Mouse (Mus musculus): ENCODE data around the gene Grb7. TPM values are rescaled to one million over a fixed set of nuclear protein-coding genes. Genes with fewer than 3 reads are reported as not detected.

Grb7 gene
- polyA plus RNA-seq, 2 experiments, result 8.1 to 9.1 TPM

DNA sequence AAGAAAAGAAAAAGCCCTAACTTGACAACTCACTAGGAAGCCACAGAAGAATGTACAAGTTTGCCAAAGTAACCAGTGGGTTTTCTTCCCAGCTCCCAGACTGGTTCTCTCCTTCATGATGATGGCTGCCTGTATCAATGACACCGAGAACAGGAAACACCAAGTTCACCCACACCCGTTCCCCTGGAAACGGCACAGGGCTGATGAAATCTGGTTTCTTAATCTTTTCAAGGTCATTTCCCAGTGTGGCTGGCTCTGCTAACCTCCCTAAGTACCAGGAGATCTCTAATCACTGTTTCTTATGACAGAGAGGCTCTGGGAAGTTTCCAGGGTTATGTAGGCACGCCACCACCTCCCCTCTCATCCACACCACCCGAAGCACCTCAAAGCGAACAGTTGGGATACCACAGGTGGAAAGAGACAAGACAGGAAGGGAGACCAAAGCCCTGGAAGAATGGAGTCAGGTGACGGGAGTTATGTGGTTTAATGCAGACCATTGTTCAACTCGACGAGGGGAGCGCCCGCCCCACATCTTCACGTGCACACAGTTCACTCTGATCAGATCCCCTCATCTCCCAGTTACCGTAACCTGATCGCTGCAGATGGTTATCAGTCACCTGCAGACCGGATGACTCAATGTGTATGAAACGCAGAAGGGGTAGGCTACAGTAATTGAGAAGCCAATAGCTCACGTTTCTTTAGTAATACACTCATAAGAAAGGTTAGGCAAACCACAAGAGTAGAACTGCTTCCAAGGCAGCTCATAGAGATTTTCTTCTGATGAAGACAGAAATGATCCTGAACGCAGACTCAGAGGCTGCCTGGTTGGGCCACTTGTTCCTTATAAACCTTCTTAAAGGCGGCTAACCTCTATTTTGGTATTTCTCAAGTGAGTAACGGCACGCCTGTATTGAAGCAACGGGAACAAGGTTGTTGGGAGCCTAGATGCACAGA, 23.8 kb downstream of the Grb7 start:
- Histone ChIP-seq H3K9ac (ENCODE audit: low read depth, low read length, severe bottlenecking) (no peak overlapping the region), H3K4me3 (replicated peaks; ENCODE audit: low read length) (no peak overlapping the region), H3K27ac (replicated peaks; ENCODE audit: low read depth, low read length) (no peak overlapping the region), H3K27me3 (ENCODE audit: control insufficient read depth, insufficient read depth, low read length) (no peaks in the 10 kb centered on the region), H3K9me3 (ENCODE audit: control insufficient read depth, low read length) (no peaks in the 10 kb centered on the region), H3K4me2 (replicated peaks; ENCODE audit: low read depth, low read length, severe bottlenecking) (no peak overlapping the region), H3K4me1 (ENCODE audit: control insufficient read depth, insufficient read depth, low read length) (no peaks in the 10 kb centered on the region), H3K36me3 (ENCODE audit: control insufficient read depth, insufficient read depth, low read length) (no peaks in the 10 kb centered on the region)
- 70% methylated on average over 22 of the region's 22 CpGs for WGBS
- no peak for ATAC-seq (ENCODE audit: low FRiP score, low read depth)
- no peak for DNase-seq (ENCODE audit: low spot score)
- no peak for TF ChIP-seq POLR2A (IDR thresholded peaks at IDR 0.05; ENCODE audit: borderline replicate concordance, extremely low read depth, insufficient read depth, insufficient read length)

DNA sequence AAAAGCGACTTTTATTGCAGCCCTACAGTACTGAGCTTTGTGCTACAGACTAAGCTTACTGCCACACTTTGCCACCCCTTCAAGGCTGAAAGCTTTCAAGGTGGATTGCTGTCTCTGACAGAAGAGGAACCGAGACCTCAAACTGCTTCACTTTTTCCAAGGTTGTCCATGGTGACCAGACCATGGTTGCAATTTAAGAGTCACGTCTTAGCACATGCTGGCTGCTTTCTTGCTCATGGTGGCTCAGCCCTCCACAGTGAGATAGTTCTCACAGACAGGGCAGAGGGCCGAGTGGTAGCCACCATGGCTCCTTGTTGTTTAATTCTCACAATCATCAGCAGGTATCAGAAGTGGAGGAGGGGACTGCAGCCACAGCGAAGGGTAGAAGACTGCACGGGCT, 24.6 kb downstream of the Grb7 start:
- no peaks in the 10 kb centered on the region for H3K36me3 ChIP-seq (ENCODE audit: control insufficient read depth, insufficient read depth, low read length)
- H3K4me1 ChIP-seq (ENCODE audit: control insufficient read depth, insufficient read depth, low read length), result no peaks in the 10 kb centered on the region
- no peak for TF ChIP-seq POLR2A (IDR thresholded peaks at IDR 0.05; ENCODE audit: borderline replicate concordance, extremely low read depth, insufficient read depth, insufficient read length)
- no peak overlapping the region for H3K27ac ChIP-seq (replicated peaks; ENCODE audit: low read depth, low read length)
- no peaks in the 10 kb centered on the region for H3K27me3 ChIP-seq (ENCODE audit: control insufficient read depth, insufficient read depth, low read length)
- H3K4me3 ChIP-seq (replicated peaks; ENCODE audit: low read length), result no peak overlapping the region
- ATAC-seq (ENCODE audit: low FRiP score, low read depth) (no peak), DNase-seq (ENCODE audit: low spot score) (no peak)
- no peak overlapping the region for H3K4me2 ChIP-seq (replicated peaks; ENCODE audit: low read depth, low read length, severe bottlenecking)
- H3K9ac ChIP-seq (ENCODE audit: low read depth, low read length, severe bottlenecking), result no peak overlapping the region
- 77% methylated on average over 6 of the region's 6 CpGs for WGBS
- no peaks in the 10 kb centered on the region for H3K9me3 ChIP-seq (ENCODE audit: control insufficient read depth, low read length)

DNA sequence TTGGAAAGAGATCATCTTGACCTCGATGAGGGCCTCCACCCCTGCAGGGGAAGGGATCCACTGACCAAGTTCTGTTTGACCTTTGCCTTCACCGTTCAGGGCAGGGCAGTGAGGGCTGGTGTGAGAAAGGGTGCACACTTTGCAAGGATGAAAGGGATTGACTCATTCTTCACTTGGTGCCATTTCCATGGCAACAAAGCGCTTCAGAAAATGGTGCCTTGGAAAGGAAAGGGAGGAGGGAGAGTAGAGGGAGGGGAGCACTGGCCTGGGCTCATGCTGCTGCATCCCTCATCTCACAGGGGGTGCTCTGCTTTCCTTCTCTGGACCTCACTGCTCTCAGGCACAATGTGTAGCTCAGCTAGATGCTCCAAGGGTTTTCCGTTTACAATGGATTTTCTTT, 26.5 kb downstream of the Grb7 start:
- no peak overlapping the region for H3K27ac ChIP-seq (replicated peaks; ENCODE audit: low read depth, low read length)
- no peaks in the 10 kb centered on the region for H3K36me3 ChIP-seq (ENCODE audit: control insufficient read depth, insufficient read depth, low read length)
- H3K9ac ChIP-seq (ENCODE audit: low read depth, low read length, severe bottlenecking), result no peak overlapping the region
- WGBS, result 64% methylated on average over 4 of the region's 4 CpGs
- ATAC-seq (ENCODE audit: low FRiP score, low read depth) (no peak), DNase-seq (ENCODE audit: low spot score) (no peak)
- H3K27me3 ChIP-seq (ENCODE audit: control insufficient read depth, insufficient read depth, low read length), result no peaks in the 10 kb centered on the region
- H3K4me1 ChIP-seq (ENCODE audit: control insufficient read depth, insufficient read depth, low read length), result no peaks in the 10 kb centered on the region
- no peak overlapping the region for H3K4me3 ChIP-seq (replicated peaks; ENCODE audit: low read length)
- no peaks in the 10 kb centered on the region for H3K9me3 ChIP-seq (ENCODE audit: control insufficient read depth, low read length)
- TF ChIP-seq POLR2A (IDR thresholded peaks at IDR 0.05; ENCODE audit: borderline replicate concordance, extremely low read depth, insufficient read depth, insufficient read length), result no peak
- no peak overlapping the region for H3K4me2 ChIP-seq (replicated peaks; ENCODE audit: low read depth, low read length, severe bottlenecking)

DNA sequence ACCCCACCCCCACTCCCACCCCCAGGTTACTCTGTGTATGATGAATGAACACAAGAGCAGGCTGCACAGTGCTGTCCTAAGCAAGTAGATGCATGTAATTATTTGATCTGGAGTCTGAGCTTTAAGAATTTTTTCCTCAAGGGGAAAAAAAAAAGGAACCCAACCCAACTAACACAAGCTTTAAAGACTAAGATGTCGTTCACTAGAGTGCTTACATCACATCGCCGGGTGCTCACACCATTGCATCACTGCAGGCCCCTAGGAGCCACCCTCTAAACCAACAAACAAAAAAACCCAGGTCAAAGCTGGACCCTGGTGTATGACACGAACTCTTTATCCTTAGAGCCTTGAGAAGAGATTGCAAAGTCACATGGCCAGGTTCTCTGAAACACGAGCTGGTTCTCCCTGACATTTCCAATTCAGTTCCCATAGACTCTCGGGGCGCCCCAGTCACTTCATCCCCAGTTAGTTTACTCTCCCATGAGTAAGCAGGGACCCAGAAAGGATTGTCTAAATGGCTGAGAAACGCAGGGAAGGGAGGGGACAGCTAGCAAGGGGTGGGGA, 27.8 kb downstream of the Grb7 start:
- Histone ChIP-seq H3K9ac (ENCODE audit: low read depth, low read length, severe bottlenecking) (no peak overlapping the region), H3K9me3 (ENCODE audit: control insufficient read depth, low read length) (no peaks in the 10 kb centered on the region), H3K4me2 (replicated peaks; ENCODE audit: low read depth, low read length, severe bottlenecking) (no peak overlapping the region), H3K27ac (replicated peaks; ENCODE audit: low read depth, low read length) (no peak overlapping the region), H3K36me3 (ENCODE audit: control insufficient read depth, insufficient read depth, low read length) (no peaks in the 10 kb centered on the region), H3K4me3 (replicated peaks; ENCODE audit: low read length) (no peak overlapping the region), H3K4me1 (ENCODE audit: control insufficient read depth, insufficient read depth, low read length) (no peaks in the 10 kb centered on the region), H3K27me3 (ENCODE audit: control insufficient read depth, insufficient read depth, low read length) (no peaks in the 10 kb centered on the region)
- DNase-seq (ENCODE audit: low spot score), result no peak
- TF ChIP-seq POLR2A (IDR thresholded peaks at IDR 0.05; ENCODE audit: borderline replicate concordance, extremely low read depth, insufficient read depth, insufficient read length), result no peak
- no peak for ATAC-seq (ENCODE audit: low FRiP score, low read depth)
- WGBS, result 51% methylated on average over 8 of the region's 8 CpGs

DNA sequence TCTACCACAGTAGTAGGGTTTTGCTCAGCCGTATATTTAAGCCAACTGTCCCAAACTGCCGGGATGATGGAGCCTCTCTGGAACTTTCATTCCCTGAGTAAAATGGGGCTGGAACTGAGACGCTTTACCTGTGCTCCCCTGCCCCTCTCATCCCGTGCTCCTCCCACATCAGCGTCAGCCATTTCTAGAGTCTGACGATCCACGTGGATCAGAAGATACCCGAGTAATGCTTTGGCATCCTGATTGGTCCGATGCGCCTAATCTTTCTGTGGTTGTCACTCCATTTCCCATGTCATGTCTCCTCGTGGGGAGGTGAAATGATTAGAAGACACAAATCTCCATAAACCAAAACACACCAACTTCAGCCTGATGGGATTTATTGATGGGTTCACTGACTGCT, 28.8 kb downstream of the Grb7 start:
- Histone ChIP-seq H3K27me3 (ENCODE audit: control insufficient read depth, insufficient read depth, low read length) (no peaks in the 10 kb centered on the region), H3K27ac (replicated peaks; ENCODE audit: low read depth, low read length) (no peak overlapping the region), H3K4me3 (replicated peaks; ENCODE audit: low read length) (no peak overlapping the region), H3K9me3 (ENCODE audit: control insufficient read depth, low read length) (no peaks in the 10 kb centered on the region), H3K4me2 (replicated peaks; ENCODE audit: low read depth, low read length, severe bottlenecking) (no peak overlapping the region), H3K9ac (ENCODE audit: low read depth, low read length, severe bottlenecking) (no peak overlapping the region), H3K4me1 (ENCODE audit: control insufficient read depth, insufficient read depth, low read length) (no peaks in the 10 kb centered on the region), H3K36me3 (ENCODE audit: control insufficient read depth, insufficient read depth, low read length) (no peaks in the 10 kb centered on the region)
- no peak for ATAC-seq (ENCODE audit: low FRiP score, low read depth)
- 89% methylated on average over 11 of the region's 11 CpGs for WGBS
- DNase-seq (ENCODE audit: low spot score), result no peak
- TF ChIP-seq POLR2A (IDR thresholded peaks at IDR 0.05; ENCODE audit: borderline replicate concordance, extremely low read depth, insufficient read depth, insufficient read length), result no peak
